Mouse (Mus musculus) adipocyte (in vitro differentiated cells): ENCODE measurements at regions not wholly inside any gene's neighbourhood (a gene's known extent, or its start where the extent isn't known, plus 50 kb on each side); places are given as distances from the start of the nearest gene placed in this dataset.

ENCODE experiments used
- DNase-seq: peaks from one replicate; pipeline ENCODE4 v3.0.0-alpha.2; 2016; ENCODE audit warnings: low spot score

DNA sequence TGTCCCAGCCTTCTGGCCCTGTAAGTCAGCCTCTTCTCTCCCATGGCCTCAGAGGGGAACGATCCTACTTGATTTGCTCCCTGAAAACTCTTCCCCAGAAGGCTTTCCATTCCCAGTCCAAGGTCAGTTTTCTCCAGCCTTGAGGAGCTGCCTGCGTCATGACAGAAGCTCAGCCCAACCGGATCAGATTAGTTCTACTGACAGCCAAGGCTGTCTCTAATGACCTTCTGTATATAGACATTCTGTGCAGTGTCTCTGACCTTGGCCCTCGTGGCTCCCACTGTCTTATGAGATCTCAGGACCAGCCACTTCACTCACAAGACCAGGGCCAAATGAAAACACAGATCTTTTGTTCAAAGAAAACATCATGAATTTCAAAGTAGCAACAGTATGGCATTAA is 166.6 kb upstream of the Cited2 start:
- no peak for DNase-seq

DNA sequence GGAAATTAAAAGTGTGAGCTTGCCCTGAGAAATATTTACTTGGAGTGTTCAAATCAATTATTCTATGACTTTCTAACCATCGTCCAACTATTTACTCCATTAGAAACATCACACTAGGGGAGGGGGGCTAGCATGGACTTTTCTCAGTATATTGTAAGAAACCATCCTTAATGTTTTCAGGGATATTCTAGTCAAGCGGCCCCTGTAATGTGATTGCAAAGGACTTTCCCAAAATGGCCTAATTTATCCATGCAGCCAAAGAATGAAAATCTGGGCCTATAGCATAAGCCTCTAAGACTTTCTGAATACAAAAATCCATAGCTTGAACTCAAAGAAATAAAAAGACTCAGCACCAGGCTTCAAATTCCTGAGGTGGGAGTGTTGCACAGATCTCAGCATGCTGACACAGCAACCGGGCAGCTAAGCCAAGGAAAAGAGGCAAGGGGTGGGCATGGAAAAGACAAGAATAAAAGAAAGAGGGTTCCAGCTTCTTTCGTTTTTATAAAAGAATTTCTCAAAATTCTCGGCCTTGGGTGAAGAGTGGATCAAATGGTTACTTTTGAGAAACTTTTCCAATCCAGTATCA is 163.6 kb upstream of the Cited2 start:
- DNase-seq: peak; percentile 30

DNA sequence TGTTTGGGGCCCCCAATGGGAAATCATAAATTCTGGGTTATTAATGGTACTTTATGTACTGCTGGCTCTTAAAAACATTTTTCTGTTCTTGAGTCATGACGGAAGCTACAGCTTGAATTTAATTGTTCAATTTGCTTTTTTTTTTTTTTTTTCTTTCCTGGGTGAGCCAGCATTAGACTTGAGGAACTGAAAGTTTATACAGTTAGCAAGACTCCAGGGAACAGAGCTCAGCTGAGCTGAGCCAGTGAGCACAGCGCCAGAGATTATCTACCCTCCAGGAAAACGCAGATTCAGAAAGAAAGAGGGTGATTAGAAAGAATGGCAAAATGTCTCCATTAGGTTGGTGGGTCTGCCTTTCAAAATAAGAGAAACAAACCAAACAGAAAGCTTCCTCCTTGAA is 163.0 kb upstream of the Cited2 start:
- peak; percentile 32 for DNase-seq

DNA sequence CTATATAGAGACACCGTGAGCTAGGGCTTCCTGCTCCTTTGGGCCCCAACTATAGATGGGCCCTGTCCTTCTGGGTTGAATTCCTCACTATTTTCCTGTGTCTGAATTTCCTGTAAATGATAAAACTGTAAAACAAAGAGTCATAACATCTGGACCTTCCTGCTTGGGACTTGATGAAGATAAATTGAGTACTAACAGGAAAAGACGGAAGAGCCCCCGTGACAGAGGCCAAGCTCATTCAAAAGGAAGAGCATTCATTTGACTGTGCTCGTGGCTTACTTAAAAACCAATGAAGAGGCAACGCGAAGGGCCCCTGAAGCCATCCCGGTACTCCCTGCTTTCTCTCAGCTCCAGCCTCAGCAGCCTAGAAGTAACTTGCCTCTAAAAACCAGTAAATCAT is 161.6 kb upstream of the Cited2 start:
- no peak for DNase-seq

DNA sequence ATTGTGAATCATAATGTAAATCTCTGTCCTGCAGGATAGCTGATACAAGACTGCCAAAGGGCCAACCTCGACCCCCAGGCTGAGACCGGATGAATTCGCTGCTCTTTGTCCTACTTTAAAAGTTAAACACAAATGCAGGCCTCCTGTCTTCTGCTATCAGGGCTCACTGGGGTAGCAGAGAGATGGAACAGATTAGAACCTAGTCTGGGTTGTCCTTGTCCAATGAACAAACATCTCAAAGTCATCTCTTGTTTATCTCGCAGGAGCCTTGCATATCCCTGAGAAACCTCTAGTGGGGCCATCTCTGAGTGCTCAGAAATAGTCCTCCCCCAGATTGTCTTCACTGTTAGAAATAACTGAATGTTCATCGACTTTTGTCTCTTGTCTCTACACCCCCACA is 161.0 kb upstream of the Cited2 start:
- DNase-seq: no peak

DNA sequence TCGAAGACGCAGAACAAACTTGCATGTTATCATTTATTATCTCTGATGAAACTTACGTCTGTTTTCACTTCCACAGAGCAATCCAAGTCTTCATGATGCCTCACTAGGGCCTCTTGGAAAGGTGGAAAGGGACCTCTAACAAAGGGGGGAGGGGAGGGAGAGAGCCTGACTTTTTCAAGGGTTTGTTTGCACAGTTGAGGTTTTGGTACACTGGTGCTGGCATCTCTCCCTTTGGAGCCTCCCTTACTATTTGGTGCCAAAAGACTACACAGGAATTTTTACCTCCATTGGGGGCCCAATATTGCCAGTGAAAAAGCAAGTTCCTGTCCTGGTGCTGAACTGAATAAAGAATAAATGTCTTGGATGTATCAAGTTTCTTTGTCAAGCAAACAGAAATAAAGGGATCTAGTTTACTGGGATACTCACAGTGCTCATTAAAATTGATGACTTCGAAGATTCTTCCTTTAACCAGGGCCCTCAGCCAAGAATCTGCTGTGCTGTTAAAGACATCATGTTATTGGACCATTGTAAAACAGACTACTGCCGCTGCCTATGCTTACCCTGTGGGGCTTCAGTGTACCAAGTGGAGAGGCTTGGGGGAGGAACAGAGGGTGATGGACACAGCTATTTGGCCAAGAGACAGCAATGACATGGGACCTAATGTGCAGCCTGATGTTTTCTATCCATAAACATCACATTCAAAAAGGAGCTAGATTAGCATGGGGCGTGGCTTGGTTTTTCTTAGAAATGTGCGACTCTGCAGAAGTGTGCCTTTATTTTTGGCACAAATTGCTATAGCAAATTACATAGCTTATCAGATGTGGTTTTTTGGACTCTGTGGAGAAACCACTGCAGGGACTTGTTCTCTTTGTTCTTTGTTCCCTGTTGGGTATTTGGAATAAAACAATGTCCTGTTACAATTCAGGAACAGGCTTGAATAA is 160.3 kb upstream of the Cited2 start:
- DNase-seq: no peak

DNA sequence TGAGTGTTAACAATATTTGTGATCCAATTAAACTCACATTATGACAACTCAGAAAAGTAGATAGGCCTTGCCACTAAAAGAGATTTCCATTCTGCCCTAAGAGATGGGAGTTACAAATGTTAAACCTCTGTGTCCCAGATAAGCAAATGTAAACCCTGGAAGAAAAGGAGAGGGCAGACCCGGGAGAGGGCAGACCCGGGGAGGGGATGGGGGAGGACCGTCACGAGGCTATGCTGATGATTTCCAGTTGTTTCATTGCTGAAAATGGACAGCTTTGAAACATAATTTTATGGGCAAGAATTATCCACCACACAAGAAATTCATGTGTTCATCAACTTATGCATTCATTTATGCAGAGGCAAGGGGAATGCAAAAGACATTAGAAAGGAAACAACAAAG is 159.7 kb upstream of the Cited2 start:
- DNase-seq: no peak

DNA sequence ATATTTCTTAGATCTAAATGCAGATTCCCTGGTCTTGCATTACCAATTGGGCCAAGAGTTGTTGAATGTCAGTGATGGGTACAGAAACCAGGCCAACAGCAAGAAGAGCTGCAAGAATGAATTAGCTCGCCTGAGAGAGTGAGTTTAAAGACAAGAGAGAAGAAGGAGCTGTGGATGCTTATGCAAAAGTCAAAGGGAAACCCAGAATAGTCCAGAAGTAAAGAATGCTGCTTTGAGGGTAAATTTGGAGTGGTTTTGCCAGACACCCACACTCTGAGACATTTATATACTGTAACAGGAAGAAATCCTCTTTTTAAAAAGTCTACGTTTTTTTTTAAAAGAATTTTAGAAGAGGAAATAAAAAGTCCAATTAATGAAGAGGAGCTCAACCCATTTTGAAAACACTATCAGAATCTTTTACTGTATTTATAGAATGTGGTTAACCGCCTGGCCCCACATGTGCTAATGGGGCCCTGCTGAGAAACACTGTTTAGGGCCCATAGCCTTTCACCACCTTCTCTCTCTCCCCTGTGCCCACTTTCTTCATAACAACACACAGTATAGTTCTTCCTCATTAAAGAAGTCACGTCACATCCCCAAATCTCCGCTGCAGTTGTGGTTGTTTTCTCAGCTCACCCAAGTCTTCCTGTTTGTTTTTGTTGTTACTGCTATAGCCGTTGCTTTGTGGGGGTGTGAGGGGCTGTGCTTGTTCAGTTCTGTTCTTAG is 158.0 kb upstream of the Cited2 start:
- DNase-seq: no peak

DNA sequence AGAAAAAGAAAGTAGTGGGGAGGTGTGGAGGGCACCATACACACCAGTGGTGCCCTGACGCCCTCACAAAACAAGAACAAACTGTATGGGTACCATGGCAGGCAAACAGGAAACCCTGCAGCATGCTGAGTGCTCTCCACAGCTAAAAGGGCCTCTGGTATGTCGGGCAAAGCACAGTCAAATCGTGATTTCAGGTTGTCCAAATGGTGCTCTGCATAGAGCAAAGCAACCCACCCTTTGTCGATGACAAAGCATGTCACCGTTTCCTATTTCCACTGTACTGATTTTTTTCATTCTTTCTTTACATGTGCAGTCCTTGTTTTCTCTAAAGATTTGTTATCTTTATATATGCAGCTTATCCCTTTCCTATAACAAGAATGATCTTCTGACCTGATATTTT is 156.0 kb upstream of the Cited2 start:
- no peak for DNase-seq

DNA sequence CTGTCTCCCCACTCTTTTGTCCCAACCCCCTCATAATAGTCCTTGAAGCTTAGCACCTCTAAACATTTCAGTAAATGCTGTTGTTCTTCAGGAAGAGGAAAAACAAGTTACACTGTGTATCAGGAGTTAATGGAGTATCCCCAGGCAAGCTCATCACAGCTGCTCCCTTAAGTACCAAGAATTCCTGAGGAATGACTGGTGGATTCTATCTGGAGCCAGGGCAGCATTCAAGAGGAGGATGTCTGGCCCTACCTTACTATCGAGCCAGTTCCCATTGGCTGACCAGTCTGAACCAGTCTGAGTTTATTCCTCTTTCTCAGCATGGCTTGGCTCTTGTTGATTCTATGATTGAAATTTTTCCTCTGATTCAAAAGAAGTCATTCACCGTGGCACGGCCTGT is 155.4 kb upstream of the Cited2 start:
- no peak for DNase-seq

DNA sequence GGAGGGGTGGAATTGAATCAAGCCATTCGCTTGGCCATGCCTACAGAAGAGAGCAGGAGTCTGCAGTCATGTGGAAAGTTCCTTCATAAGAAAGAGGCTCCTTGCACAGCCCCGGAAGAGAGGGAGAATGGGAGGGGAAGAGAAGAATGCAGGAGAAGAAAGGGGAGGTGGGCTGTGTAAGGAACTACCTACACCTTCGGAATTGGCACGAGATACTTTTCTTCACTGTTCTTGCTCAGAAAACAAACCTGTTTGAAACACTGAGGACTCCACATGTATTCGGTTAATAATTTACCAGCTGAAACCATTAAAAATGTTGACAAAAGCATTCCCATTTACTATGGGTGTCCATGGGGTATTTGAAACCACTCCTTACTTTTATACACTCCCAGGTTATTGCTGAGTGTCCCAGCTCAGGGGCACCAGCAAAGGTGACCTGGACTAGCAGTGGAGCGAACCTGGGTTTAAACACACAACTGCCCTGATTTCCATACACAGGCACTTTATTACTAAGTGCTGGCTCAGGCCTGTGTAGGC is 153.4 kb upstream of the Cited2 start:
- no peak for DNase-seq

DNA sequence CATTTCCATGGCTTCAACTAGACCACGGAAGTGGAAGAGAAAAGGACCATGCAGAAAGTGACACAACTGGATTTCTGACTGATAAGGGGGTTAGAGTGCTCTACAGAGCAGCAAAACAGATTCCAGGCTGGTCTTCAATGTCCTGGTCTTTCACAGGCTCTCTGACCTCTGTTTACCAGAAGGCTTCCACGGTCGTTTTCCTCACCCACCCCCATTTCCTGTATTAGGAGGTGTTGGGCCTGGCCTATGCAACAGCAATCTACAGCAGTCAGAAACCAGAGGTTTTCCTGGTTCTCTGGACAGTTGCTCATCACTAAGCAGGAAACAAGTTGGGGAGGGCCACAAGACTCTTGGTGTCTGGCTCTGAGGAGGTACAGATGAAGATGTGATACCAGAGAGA is 148.1 kb upstream of the Cited2 start:
- DNase-seq: no peak

DNA sequence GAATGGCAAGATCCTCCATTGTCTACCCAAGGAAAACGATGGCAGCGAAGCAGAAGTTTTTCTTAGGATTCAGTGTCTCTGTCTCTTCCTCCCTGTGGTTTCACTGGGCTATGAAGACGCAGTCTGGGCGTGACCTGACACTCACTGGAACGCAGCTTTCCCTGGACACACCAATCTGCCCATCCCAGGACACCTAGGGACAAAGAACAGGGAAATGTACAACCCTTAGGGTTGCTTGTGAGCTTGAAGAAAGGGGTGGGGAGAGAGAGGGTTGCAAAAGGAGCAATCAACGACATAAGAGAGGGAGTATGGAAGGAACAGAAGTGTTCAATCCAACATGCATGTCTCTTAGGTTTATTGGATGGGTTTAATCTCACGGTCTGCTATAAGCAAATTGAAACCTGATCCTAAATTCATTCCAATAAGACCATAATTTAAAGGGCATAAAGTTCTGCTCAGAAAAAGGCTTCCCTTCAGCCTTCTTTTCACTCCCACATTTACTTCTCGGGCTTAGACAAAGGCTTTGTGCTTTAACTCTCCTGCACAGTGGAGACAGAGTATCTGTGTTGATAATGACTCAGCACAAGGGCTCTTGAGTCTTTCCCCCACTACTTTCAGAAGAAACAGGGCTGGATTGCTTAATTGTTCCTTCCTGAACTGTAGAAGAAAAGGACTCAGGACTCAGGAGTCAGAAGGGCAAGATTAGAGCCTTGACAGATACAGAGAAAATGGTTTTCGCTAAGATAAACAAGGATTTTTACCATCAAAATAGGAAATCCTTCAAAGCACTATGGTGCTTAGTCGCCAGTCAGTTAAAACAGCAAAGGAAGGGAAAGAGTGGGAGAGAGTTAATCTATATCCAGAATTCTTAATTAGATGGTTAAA is 147.3 kb upstream of the Cited2 start:
- peak; percentile 48 for DNase-seq

DNA sequence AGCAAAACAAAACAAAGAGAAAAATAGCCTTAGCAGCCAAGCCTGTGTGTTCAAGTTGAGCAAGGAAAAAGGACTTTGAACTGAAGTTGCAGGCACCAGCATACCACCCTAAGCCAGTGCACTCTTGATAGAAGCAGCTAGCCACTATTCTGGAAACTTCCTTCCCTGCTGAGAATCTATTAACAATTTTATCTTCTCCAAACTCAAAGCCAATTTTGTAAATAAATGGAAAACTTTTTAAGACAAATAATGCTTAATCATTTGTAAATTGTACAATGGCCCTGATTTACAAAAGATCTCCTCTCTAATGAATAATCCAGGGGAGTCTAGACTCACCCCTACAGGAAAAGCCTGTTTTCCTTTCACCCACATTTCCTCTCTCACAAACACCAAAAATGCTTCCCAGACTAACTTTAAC is 146.7 kb upstream of the Cited2 start:
- DNase-seq: peak; percentile 21

DNA sequence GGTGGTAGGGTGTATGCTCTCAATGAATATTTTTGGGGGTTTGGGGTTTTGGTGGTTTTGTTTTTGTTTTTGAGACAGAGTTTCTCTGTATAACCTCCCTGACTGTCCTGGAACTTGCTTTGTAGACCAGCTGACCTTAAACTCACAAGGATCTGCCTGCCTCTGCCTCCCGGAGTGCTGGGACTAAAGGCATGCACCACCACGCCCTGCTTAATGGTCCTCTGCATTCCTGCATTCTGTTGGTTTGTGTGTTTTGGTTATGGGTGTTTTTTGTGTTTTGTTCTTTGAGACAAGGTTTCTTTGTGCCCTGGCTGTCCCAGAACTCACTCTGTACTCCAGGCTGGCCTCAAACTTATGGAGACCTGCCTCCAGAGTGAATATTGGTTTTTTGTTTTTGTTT is 143.6 kb upstream of the Cited2 start:
- DNase-seq: no peak

DNA sequence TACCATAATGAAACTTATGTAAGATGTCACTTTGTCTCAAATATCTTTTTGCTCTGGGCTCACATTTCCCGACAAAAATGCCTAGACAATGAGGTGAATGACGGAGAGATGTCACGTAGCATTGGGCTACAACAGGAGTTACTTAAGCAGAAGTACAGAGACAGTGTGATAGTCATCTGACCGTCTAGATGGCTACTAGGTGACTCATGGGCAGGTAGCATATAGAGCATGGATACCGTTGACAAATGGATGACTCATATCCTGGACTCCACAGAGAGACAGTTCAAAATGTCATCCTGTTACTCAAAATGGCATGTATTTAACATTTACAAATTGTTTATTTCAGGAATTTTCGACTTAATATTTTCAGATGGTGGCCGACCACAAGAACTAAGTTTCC is 138.2 kb upstream of the Cited2 start:
- DNase-seq: no peak

DNA sequence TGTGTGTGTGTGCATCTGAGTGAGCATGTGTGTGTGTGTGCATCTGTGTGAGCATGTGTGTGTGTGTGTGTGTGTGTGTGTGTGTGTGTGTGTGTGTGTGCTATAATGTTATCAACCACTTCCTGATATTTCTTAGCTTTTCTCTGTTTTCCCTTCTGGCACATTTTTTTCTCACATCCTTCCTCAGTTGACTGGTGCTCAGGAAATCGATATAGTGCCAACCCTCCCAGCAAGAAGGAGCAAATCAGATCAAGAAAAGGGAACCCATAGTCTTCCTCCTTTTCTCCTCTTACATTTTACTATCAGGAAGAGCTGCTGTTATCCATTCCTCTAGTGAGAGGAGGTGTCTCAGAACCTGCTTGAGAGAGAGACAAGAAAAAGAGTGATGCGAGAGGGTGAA is 136.1 kb upstream of the Cited2 start:
- DNase-seq: no peak

DNA sequence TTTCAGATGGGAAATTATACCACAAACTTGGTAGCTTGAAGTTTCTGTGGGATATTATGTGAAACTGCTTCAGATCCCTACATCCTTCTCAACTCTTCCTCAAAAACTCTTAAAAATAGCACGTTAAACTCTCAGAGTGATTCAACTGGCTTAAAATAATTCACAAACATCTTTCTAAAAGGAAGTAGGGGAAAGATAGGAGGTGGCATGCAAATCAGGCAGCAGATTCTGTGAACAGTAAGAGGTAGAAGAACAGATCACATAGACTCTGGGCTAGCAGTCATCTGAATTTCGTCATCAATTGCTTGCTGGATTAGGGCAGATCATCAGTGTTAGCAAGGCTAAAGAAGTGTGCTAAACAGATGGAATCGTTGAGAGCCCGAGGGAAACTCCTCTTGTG is 133.9 kb upstream of the Cited2 start:
- no peak for DNase-seq

DNA sequence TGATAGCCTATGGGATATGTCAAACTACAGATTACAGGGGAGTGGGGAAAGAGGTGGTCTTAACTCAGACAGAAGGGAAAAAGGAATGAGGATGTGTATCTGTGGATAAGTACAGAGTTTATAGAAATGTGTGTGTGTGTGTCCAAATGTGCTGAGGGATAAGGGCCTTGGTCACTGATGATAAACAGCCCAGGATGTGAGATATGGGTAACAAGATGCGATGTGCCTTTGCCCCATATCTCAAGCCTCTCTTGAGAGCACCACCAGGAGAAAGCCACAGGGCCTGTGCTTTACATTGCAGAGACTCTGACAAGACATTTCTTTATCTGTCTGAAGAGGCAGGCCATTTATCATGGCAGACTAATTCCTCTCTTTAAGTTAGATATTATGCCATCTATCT is 132.8 kb upstream of the Cited2 start:
- DNase-seq: no peak

DNA sequence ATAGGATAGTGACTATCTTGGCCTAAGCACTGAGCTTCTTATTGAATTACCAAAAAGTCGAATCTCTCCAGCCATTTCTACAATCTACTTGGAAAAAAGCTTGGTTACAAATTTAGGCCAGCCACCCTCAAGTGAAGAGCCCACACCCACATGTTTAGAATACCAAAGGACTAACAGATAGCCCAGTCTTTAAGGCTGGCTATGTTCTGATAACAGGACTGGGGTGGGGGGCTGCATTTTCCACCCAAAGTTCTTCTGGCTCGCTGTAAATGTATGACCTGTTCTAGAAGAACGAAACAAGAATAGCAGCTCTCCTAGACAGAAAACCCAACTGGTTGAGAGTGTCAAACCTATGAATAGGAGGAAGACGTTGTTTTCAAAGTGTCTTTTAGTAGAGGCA is 130.6 kb upstream of the Cited2 start:
- no peak for DNase-seq

DNA sequence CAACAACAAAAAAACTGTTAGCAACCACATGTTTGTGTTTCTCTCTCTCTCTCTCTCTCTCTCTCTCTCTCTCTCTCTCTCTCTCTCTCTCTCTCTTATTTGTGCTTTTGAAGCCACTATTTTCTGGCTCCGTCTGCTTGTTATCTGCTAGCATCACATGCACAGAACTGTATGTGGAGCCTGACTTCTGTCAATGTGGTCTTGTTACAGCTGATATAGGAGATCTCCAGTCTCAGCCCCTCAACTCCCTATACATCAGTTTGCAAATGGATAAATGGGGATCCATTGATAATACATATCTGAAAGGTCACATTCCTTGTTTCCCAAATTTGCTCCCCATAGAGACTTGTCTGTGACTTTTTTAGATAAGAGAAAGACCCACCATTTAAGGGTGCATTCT is 126.9 kb upstream of the Cited2 start:
- no peak for DNase-seq

DNA sequence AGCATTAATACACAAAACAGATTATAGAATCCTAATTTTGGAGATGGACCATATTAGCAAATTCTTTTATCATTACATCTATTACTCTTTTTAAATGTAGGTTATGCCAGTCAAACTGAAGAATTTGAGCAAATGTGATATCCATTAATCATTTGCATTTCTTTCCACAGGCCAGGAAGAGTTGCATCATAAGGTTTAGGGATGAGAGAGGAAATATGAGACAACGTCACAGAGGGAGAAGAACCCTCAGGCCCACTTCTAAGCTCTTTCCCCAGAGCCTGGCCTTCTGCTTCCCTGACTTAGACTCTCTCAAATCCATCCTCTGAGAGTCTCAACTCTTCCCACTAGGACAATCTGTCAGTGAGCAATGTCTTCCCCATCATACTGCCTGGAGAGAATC is 126.3 kb upstream of the Cited2 start:
- DNase-seq: no peak
